Mouse (Mus musculus): ENCODE measurements around the gene Aldh16a1. TPM values are rescaled to one million over a fixed set of nuclear protein-coding genes. Genes with fewer than 3 reads are reported as not detected.

Aldh16a1 gene
- total and polyA plus RNA-seq, 2 experiments from 2014 or later: 22.8 to 40.1 TPM

DNA sequence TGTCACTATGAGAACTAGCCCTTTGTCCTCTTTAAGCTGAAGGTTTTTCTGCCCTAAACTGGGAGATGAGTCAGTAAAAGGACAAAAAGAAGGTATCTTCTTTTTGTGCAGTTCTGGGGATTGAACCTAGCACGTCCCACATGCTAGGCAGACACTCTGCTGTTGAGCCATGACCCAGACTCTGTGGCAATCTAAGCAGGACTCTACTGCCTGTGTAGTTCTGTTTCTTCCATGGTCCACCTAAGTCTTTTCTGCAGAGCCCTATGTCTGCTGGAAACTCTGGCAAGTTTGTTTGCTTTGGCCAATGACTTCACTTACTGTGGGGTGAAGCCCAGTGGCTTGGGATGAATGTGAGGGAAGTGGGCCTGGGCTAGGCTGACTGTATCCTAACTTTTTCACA is 16.0 kb downstream of the Aldh16a1 start:
- ATAC-seq (ENCODE audit: insufficient read depth, low read depth) (no peak), DNase-seq (ENCODE audit: low spot score) (no peak)

DNA sequence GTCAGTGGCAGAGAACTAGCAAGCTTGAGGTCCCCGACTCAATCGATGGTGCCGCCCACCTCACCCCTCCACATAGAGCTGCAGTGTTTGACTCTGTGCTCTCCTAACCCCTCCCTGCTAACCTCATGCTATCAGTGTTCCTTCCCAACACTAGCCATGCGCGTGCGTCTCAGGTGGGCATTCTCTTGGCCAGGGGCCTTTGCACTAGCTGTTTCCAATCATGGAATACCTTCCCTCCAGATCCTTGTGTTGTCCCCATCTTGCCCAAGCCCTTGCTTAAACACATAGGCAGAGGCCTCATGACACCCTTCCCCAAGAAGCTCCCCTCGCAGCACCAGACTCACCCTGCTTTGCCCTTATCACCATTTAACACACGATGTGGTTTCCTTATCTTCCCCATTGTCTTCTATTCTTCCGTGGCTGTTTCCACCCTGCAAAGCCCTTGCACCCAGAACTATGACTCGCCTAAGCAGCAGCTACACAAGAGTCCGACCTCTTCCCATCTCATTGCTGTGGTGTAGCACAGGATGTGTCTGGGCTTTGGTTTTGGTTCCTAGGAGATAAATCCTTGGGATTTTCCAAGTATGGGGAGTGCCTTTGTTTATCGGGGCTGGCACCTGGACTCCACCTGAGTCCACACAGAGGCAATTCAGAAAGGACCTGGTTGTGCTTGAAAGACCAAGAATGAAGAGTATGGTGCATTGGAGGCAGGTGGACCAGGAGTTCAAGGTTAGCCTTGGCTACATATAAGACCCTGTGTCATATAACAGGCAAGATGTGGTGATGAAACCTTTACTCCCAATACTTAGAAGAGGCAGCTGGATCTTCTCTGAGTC is 17.0 kb downstream of the Aldh16a1 start:
- no peak overlapping the region for H3K4me3 ChIP-seq (ENCODE audit: low read depth, low read length)
- DNase-seq (ENCODE audit: low spot score): no peak
- no peak overlapping the region for H3K9ac ChIP-seq (replicated peaks; ENCODE audit: low read depth, low read length)
- no peak overlapping the region for H3K27ac ChIP-seq (ENCODE audit: low read depth)
- WGBS: 58% methylated on average over 12 of the region's 12 CpGs
- H3K4me1 ChIP-seq (ENCODE audit: control insufficient read depth, insufficient read depth): no peaks in the 10 kb centered on the region; the same call in 1 of the 2 replicates
- H3K36me3 ChIP-seq (replicated peaks; ENCODE audit: control insufficient read depth, insufficient read depth, low read length): 0 out of 2 replicates have a peak, but pooled peaks cover 1% of the 10 kb centered on the region
- no peak overlapping the region for H3K4me2 ChIP-seq (ENCODE audit: low read depth, low read length)
- TF ChIP-seq CTCF (IDR thresholded peaks at IDR 0.05; ENCODE audit: low read depth) (no peak), EP300 (IDR thresholded peaks at IDR 0.05; ENCODE audit: low read depth) (no peak)
- no peaks in the 10 kb centered on the region for H3K9me3 ChIP-seq (replicated peaks; ENCODE audit: control insufficient read depth, low read length)
- H3K27me3 ChIP-seq (ENCODE audit: control insufficient read depth, insufficient read depth, low read length): no peaks in the 10 kb centered on the region
- ATAC-seq (ENCODE audit: insufficient read depth, low read depth): no peak

More for the DNA sequence above, 16.0 kb downstream of the Aldh16a1 start:
- Histone ChIP-seq H3K36me3 (replicated peaks; ENCODE audit: control insufficient read depth, insufficient read depth, low read length) (0 out of 2 replicates have a peak, but pooled peaks cover 4% of the 10 kb centered on the region), H3K9me3 (replicated peaks; ENCODE audit: control insufficient read depth, low read length) (no peaks in the 10 kb centered on the region), H3K4me3 (ENCODE audit: low read depth, low read length) (no peak overlapping the region), H3K4me1 (ENCODE audit: control insufficient read depth, insufficient read depth) (no peaks in the 10 kb centered on the region; the same call in 1 of the 2 replicates), H3K4me2 (ENCODE audit: low read depth, low read length) (no peak overlapping the region), H3K27ac (ENCODE audit: low read depth) (no peak overlapping the region), H3K27me3 (ENCODE audit: control insufficient read depth, insufficient read depth, low read length) (no peaks in the 10 kb centered on the region), H3K9ac (replicated peaks; ENCODE audit: low read depth, low read length) (no peak overlapping the region)
- TF ChIP-seq CTCF (IDR thresholded peaks at IDR 0.05; ENCODE audit: low read depth) (no peak), EP300 (IDR thresholded peaks at IDR 0.05; ENCODE audit: low read depth) (no peak)
- 79% methylated on average over 1 of the region's 1 CpGs for WGBS

DNA sequence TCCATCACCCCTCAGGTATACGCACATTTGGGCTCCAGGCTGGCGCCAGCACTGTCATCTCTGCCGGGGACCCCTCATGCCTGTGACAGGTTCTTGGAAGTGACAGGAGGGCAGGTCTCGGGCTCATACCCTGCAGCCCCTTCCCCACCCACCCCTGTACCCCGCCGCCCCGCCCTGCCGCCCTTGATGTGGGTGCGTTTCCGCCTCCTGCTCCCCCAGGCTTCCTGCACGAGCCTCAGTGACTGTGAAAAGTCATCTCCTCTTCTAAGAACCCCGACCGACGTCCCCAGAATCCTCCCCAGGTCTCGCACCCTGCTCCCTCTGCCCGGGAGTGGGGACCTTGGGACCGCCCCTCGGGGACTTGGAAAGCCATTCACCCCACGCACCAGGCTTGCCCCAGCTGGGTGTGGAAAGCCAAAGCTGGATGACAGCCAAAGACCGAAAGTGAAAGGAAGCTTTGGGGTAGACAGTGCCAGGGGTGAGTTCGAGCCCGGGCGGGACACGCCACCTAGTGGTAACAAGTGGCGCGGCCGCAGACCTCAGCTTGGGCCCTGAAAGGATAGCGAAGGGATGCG is 18.3 kb downstream of the Aldh16a1 start, which contains the start of the genes Gm45713 and Flt3l:
Gene Gm45713, minus strand, starts transcription at position 239 of the 575 bp plus-strand sequence.
Gene Flt3l, minus strand, starts transcription at position 440 of the 575 bp plus-strand sequence.
- 2% methylated on average over 29 of the region's 29 CpGs for WGBS
- ATAC-seq (ENCODE audit: insufficient read depth, low read depth) (peak; percentile 84), DNase-seq (ENCODE audit: low spot score) (peak; percentile 88)
- H3K27ac ChIP-seq (ENCODE audit: low read depth): peak within 1 kb of the TSS; percentile 32; the same call in 1 of the 2 replicates
- no peaks in the 10 kb centered on the region for H3K27me3 ChIP-seq (ENCODE audit: control insufficient read depth, insufficient read depth, low read length)
- H3K9me3 ChIP-seq (replicated peaks; ENCODE audit: control insufficient read depth, low read length): no peaks in the 10 kb centered on the region
- H3K4me1 ChIP-seq (ENCODE audit: control insufficient read depth, insufficient read depth): no peaks in the 10 kb centered on the region; the same call in 1 of the 2 replicates
- H3K4me3 ChIP-seq (ENCODE audit: low read depth, low read length): peak within 1 kb of the TSS; percentile 61
- H3K36me3 ChIP-seq (replicated peaks; ENCODE audit: control insufficient read depth, insufficient read depth, low read length): no peaks in the 10 kb centered on the region
- TF ChIP-seq EP300 (IDR thresholded peaks at IDR 0.05; ENCODE audit: low read depth): no peak
- peak; percentile 95 for TF ChIP-seq CTCF (IDR thresholded peaks at IDR 0.05; ENCODE audit: low read depth)
- peak within 1 kb of the TSS; percentile 59 for H3K9ac ChIP-seq (replicated peaks; ENCODE audit: low read depth, low read length)
- peak within 1 kb of the TSS; percentile 79 for H3K4me2 ChIP-seq (ENCODE audit: low read depth, low read length)

DNA sequence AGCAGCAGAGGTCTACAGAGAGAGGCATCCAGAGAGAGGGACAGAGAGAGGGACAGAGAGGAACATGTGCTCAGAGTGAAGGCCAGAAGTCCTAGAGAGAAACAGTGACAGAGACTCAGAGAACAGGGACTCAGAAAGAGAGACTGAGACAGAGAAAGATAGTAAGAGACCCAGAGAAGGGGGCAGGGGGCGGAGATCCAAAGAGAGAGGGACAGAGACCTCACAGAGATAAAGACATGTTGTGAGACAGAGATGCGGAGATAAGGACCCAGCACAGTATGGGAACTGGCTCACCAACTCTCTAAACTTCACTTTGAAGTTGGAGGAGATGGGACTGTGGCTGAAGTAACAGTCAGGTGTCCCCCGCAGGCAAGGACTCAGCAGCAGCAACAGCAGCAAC is 19.0 kb downstream of the Aldh16a1 start:
- Histone ChIP-seq H3K36me3 (replicated peaks; ENCODE audit: control insufficient read depth, insufficient read depth, low read length) (no peaks in the 10 kb centered on the region), H3K9ac (replicated peaks; ENCODE audit: low read depth, low read length) (no peak overlapping the region), H3K27me3 (ENCODE audit: control insufficient read depth, insufficient read depth, low read length) (no peaks in the 10 kb centered on the region), H3K4me1 (ENCODE audit: control insufficient read depth, insufficient read depth) (no peaks in the 10 kb centered on the region; the same call in 1 of the 2 replicates), H3K4me3 (ENCODE audit: low read depth, low read length) (peak overlapping the region; percentile 61; the same call in 1 of the 2 replicates), H3K9me3 (replicated peaks; ENCODE audit: control insufficient read depth, low read length) (no peaks in the 10 kb centered on the region), H3K4me2 (ENCODE audit: low read depth, low read length) (peak overlapping the region; percentile 79; the same call in 1 of the 2 replicates), H3K27ac (ENCODE audit: low read depth) (no peak overlapping the region)
- 71% methylated on average over 3 of the region's 3 CpGs for WGBS
- no peak for DNase-seq (ENCODE audit: low spot score)
- ATAC-seq (ENCODE audit: insufficient read depth, low read depth): no peak
- TF ChIP-seq CTCF (IDR thresholded peaks at IDR 0.05; ENCODE audit: low read depth) (no peak), EP300 (IDR thresholded peaks at IDR 0.05; ENCODE audit: low read depth) (no peak)

DNA sequence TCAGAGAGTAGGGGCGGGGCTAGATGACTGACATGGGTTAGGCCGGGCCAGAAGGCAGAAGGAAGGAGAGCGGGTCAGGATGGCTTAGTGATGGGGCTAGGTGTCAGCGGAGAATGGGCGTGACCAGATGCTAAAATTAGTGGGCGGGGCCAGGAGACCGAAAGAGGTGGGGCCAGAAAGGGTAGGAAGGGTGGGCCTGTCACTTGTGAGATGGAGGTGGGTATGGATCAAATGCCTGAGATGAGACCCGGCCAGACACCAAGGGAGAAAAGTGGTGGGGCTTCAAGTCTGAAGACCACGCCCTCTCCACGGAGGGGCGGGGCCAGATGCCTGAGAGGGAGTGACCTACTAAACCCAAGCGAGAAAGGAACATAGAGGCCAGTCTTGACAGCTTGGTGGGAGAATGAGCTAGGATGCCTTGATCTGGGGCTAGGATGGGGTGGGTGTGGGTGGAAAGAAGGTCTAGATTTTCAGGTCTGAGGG is 19.8 kb downstream of the Aldh16a1 start:
- Histone ChIP-seq H3K36me3 (replicated peaks; ENCODE audit: control insufficient read depth, insufficient read depth, low read length) (no peaks in the 10 kb centered on the region), H3K4me1 (ENCODE audit: control insufficient read depth, insufficient read depth) (0 out of 2 replicates have a peak, but pooled peaks cover 4% of the 10 kb centered on the region), H3K27me3 (ENCODE audit: control insufficient read depth, insufficient read depth, low read length) (no peaks in the 10 kb centered on the region), H3K9ac (replicated peaks; ENCODE audit: low read depth, low read length) (no peak overlapping the region), H3K4me2 (ENCODE audit: low read depth, low read length) (no peak overlapping the region), H3K27ac (ENCODE audit: low read depth) (no peak overlapping the region), H3K4me3 (ENCODE audit: low read depth, low read length) (no peak overlapping the region), H3K9me3 (replicated peaks; ENCODE audit: control insufficient read depth, low read length) (no peaks in the 10 kb centered on the region)
- 21% methylated on average over 12 of the region's 12 CpGs for WGBS
- ATAC-seq (ENCODE audit: insufficient read depth, low read depth) (no peak), DNase-seq (ENCODE audit: low spot score) (no peak)
- TF ChIP-seq EP300 (IDR thresholded peaks at IDR 0.05; ENCODE audit: low read depth): no peak
- TF ChIP-seq CTCF (IDR thresholded peaks at IDR 0.05; ENCODE audit: low read depth): no peak

Data from heart, postnatal 0 days (tissue).